Mouse (Mus musculus) liver, embryonic 14.5 days (tissue): Measurements from ENCODE around the gene March11. TPM values are rescaled to one million over a fixed set of nuclear protein-coding genes. Genes with fewer than 3 reads are reported as not detected.

ENCODE experiments used
- ATAC-seq: fragments of 200-750 bp; cut with Nextera tagmentation; 2 replicates; pipeline ENCODE4 v1.8.0; 2017; ENCODE audit warnings: moderate number of reproducible peaks, mild to moderate bottlenecking, moderate library complexity; ENCODE audit not compliant: insufficient read depth
- DNase-seq, 3 experiments: peaks; one replicate each; pipeline ENCODE4 v3.0.0-alpha.2; 2012 to 2013; ENCODE audit warnings: low read depth in 3 of 3, low spot score in 3 of 3
- H3K27ac ChIP-seq: fragments of 300-500 bp; sonication (generic); 2 replicates; pipeline ENCODE4 v1.5.1; 2014; ENCODE audit warnings: moderate library complexity, mild to moderate bottlenecking, control low read depth, inconsistent platforms
- H3K27me3 ChIP-seq: fragments of 300-500 bp; sonication (generic); 2 replicates; pipeline ENCODE4 v1.6.1; 2014; ENCODE audit warnings: mild to moderate bottlenecking, low read length, moderate library complexity; ENCODE audit not compliant: control insufficient read depth, insufficient read depth
- H3K36me3 ChIP-seq: fragments of 300-500 bp; sonication (generic); replicated peaks from 2 replicates; pipeline ENCODE4 v1.6.1; 2014; ENCODE audit warnings: low read depth; ENCODE audit not compliant: control insufficient read depth, insufficient read depth
- H3K4me1 ChIP-seq, 2 experiments: fragments of 200-500 bp in 1 of 2; fragments of 300-500 bp in 1 of 2; sonication (generic) in 1 of 2; replicated peaks; 2 replicates each; pipeline ENCODE4 v1.6.1; 2012 to 2014; ENCODE audit warnings: antibody characterized with exemption in 1 of 2, inconsistent platforms in 1 of 2, low read length in 1 of 2; ENCODE audit not compliant: control insufficient read depth in 2 of 2, insufficient read depth in 2 of 2
- H3K4me2 ChIP-seq: fragments of 300-500 bp; sonication (generic); 2 replicates; pipeline ENCODE4 v1.6.1; 2014; ENCODE audit warnings: low read depth, mild to moderate bottlenecking, control low read depth, moderate library complexity
- H3K4me3 ChIP-seq, 2 experiments: fragments of 200-500 bp in 1 of 2; fragments of 300-500 bp in 1 of 2; sonication (generic) in 1 of 2; 2 replicates each; pipeline ENCODE4 v1.5.1; 2012 to 2014; ENCODE audit warnings: low read depth in 2 of 2, low read length in 2 of 2, mild to moderate bottlenecking in 2 of 2, control low read depth in 1 of 2, inconsistent platforms in 1 of 2, moderate library complexity in 1 of 2; ENCODE audit not compliant: insufficient read depth in 1 of 2
- H3K9ac ChIP-seq: fragments of 300-500 bp; sonication (generic); replicated peaks from 2 replicates; pipeline ENCODE4 v1.6.1; 2014; ENCODE audit warnings: mild to moderate bottlenecking, control low read depth, moderate library complexity
- H3K9me3 ChIP-seq: fragments of 300-500 bp; sonication (generic); 2 replicates; pipeline ENCODE4 v1.6.1; 2016; ENCODE audit warnings: low read length, mixed read lengths; ENCODE audit not compliant: control insufficient read depth
- CTCF ChIP-seq: IDR thresholded peaks from 2 replicates; pipeline ENCODE4 v1.5.1; 2016; ENCODE audit warnings: antibody characterized with exemption, low read depth, control low read depth
- EP300 ChIP-seq: IDR thresholded peaks from 2 replicates; pipeline ENCODE4 v1.6.1; 2016; ENCODE audit warnings: antibody characterized with exemption, low read depth
- WGBS: fragments of 180-500 bp; shearing (Covaris S2); extraction: QIAGEN DNeasy Blood & Tissue Kit; methylation state at CpG from one replicate; pipeline ENCODE4 v1.1.7; 2014; ENCODE audit not compliant: insufficient replicate concordance; 5-methylcytosine and 5-hydroxymethylcytosine counted together
- polyA plus RNA-seq, 2 experiments: library from polyadenylated mRNA; depleted of rRNA in 1 of 2; stranded (reverse) in 1 of 2; unstranded in 1 of 2; fragments of >200 nt; fragmentation: Nextera tagmentation in 1 of 2; extraction: Ambion mirVana in 1 of 2; gene quantifications; 2 replicates each; pipeline versions ENCODE4 v1.2.1 to v1.2.3; 2012 to 2014

The March11 gene
- polyA plus RNA-seq, 2 experiments, result not detected

DNA sequence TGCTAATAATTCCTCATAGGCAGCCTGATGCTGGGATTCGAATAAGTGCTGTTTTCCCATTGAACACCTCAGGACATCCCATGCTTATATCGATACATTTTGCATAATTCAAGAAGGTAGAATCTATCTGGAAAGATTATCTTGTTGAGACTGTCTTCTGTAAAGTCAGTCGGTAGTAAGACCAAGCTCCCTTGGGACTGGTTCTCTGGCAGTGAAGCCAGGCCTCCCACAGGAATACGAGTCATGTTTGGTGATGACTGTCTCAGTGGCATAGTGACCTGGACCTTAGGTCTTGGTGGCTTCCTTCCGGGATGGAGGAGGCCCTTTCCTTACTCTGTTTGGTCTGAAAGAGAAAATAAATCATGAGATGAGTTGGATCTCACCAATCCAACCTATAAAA is 57.7 kb downstream of the March11 start:
- ATAC-seq (no peak), DNase-seq (no peak)
- no peaks in the 10 kb centered on the region for H3K4me1 ChIP-seq
- no peaks in the 10 kb centered on the region for H3K27me3 ChIP-seq
- TF ChIP-seq EP300, result no peak
- TF ChIP-seq CTCF, result no peak
- 57% methylated on average over 5 of the region's 5 CpGs for WGBS
- no peak overlapping the region for H3K4me3 ChIP-seq
- no peak overlapping the region for H3K4me2 ChIP-seq
- no peaks in the 10 kb centered on the region for H3K9me3 ChIP-seq
- no peak overlapping the region for H3K27ac ChIP-seq
- no peaks in the 10 kb centered on the region for H3K36me3 ChIP-seq
- H3K9ac ChIP-seq, result no peak overlapping the region

DNA sequence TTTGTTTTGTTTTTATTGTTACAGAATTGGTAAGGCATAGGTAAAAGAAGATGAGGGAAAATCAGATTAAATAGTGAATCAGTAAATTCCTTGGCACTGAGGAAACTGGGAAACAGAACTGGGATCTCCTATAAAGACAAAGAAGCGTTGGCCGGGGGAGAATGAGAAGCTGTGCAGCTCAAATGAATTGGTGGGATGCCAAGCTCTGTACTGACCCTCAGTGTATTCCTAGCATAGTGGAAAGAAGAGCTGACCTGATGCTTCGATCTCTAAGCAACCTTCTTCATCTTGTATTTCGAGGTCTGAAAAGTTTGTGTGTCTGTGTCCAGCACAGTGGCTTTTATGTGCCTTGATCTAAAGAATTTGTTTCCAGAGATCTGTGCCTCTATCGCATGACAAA is 64.9 kb downstream of the March11 start:
- Histone ChIP-seq H3K9me3 (no peaks in the 10 kb centered on the region), H3K9ac (no peak overlapping the region), H3K27ac (no peak overlapping the region), H3K36me3 (no peaks in the 10 kb centered on the region), H3K4me1 (no peaks in the 10 kb centered on the region), H3K4me2 (no peak overlapping the region), H3K27me3 (no peaks in the 10 kb centered on the region), H3K4me3 (no peak overlapping the region)
- no peak for DNase-seq
- TF ChIP-seq EP300 (no peak), CTCF (no peak)
- ATAC-seq, result no peak
- WGBS, result 64% methylated on average over 5 of the region's 5 CpGs

DNA sequence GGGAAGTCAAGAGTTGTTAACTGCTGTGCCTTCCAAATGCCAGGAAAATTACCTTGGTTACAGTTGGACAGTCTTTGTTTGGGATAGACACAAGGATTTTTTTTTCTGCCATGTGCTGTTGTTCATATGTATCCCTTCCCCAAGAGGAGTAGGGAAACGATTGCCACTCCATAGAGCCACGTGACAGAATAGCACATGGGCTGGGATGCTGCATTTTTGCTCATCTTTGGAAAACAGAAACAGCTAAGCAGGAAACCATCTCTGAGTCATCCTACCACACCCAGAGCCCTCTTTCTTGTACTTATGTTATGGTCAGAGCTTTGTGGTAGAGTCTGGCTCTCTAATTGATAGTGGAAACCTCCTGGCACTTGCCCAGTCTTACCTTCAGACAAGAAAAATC is 65.4 kb downstream of the March11 start:
- Histone ChIP-seq H3K36me3 (no peaks in the 10 kb centered on the region), H3K27ac (no peak overlapping the region), H3K4me3 (no peak overlapping the region), H3K27me3 (no peaks in the 10 kb centered on the region), H3K4me1 (no peaks in the 10 kb centered on the region), H3K9ac (no peak overlapping the region), H3K9me3 (no peaks in the 10 kb centered on the region), H3K4me2 (no peak overlapping the region)
- TF ChIP-seq CTCF (no peak), EP300 (no peak)
- DNase-seq, result no peak
- no peak for ATAC-seq
- WGBS, result 59% methylated on average over 2 of the region's 2 CpGs

DNA sequence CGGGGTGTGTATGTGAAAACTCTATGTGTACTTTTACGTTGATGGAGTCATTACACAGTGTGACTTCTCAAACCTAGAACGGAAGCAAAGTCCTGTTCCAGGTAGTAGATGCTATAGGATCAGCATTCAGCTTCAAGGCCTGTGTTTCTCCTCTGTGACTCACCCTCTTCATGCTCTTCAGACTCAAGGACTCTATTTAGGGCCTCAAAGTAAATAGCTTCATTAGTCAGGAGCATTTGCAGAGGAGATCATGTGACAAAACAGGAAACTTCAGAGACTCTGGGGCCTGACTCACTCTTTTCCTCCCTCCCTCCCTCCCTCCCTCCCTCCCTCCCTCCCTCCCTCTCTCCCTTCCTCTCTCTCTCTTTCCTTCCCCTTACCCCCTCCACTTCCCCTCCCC is 66.1 kb downstream of the March11 start:
- H3K4me3 ChIP-seq, result no peak overlapping the region
- H3K36me3 ChIP-seq, result no peaks in the 10 kb centered on the region
- ATAC-seq (no peak), DNase-seq (no peak)
- H3K4me1 ChIP-seq, result no peaks in the 10 kb centered on the region
- H3K9ac ChIP-seq, result no peak overlapping the region
- WGBS, result 62% methylated on average over 3 of the region's 3 CpGs
- H3K27ac ChIP-seq, result no peak overlapping the region
- H3K4me2 ChIP-seq, result no peak overlapping the region
- H3K27me3 ChIP-seq, result no peaks in the 10 kb centered on the region
- TF ChIP-seq EP300 (no peak), CTCF (no peak)
- H3K9me3 ChIP-seq, result no peaks in the 10 kb centered on the region

DNA sequence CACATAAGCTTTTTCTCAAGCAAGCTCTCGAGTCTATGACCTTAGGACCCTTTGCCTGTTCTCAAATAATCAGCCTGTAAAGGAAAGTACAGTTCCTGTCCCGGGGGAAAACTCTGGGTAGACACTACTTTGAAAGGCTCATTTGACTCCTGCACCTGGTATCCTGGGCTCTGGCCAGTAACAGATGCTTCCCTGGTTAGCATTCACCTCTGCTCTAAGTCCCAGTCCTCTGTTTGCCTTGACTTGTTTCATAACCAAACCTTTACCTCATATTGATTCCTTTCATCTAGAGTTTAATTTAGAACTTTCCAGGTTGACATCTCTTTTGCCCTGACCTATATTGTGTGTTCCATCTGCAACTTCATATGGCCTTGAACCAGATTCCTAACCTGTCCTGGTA is 68.5 kb downstream of the March11 start:
- Histone ChIP-seq H3K9ac (no peak overlapping the region), H3K4me2 (no peak overlapping the region), H3K4me1 (no peaks in the 10 kb centered on the region), H3K27ac (no peak overlapping the region), H3K36me3 (no peaks in the 10 kb centered on the region), H3K27me3 (no peaks in the 10 kb centered on the region), H3K9me3 (no peaks in the 10 kb centered on the region), H3K4me3 (no peak overlapping the region)
- TF ChIP-seq EP300 (no peak), CTCF (no peak)
- ATAC-seq (no peak), DNase-seq (no peak)
- WGBS, result 37% methylated on average over 2 of the region's 2 CpGs

- Histone ChIP-seq H3K27me3 (no peaks in the 10 kb centered on the region), H3K4me2 (no peak overlapping the region), H3K4me3 (no peak overlapping the region), H3K9me3 (no peaks in the 10 kb centered on the region), H3K27ac (no peak overlapping the region), H3K4me1 (no peaks in the 10 kb centered on the region), H3K9ac (no peak overlapping the region), H3K36me3 (no peaks in the 10 kb centered on the region)
- no peak for ATAC-seq
- TF ChIP-seq EP300 (no peak), CTCF (no peak)
- no peak for DNase-seq
- WGBS, result 58% methylated on average over 4 of the region's 4 CpGs
Measured at GRCm38 (mm10) chr15:26378879-26379278, 70.0 kb downstream of the March11 start.
